Mouse (Mus musculus): ENCODE data around the gene Arid3a. TPM values are rescaled to one million over a fixed set of nuclear protein-coding genes. Genes with fewer than 3 reads are reported as not detected.
"Not testable (repeated sequence)": the region's sequence is repeated elsewhere in the genome, so short reads cannot be mapped to it uniquely, and the experiment has no call there.

The Arid3a gene
- polyA plus RNA-seq, 1 experiment from 2014 or later, result 5.4 TPM

DNA sequence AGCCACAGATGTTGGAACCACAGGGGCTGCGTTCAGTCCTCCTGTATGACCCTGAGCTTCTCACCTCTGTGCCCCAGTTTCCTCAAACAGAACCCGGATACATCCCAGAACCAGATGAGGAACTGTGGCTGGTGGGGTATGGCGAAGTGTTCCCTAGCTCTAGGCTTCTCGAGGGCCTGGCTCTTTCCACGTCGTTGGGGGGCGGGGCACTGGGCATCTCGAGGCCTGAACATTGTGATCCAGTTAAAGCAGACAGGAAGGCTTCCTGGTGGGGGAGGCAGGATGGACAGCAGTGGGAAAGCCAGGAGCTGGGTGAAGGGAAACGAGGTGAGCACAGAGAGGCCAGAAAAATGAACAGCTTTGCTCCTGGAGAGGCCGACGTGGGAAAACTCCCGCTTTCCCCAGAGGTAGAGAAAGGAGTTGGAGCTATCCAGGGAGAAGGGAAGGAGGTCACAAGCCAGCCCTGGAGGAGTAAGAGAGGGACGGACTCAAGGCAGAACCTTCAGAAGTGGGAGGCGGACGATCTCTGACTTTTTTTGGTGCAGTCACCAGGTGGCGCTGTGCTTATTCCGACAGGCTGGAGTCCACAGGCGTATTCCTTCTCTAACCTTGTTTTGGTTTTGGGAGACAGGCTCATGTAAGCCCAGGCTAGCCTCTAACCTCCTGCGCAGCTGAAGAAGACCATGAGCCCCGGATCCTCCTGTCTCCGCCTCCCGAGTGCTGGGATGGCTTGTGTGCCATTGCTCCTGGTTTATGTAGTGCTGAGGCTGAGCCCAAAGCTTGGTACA is 43.4 kb upstream of the Arid3a start:
- no peaks in the 10 kb centered on the region for H3K36me3 ChIP-seq (ENCODE audit: insufficient read depth)
- no peak overlapping the region for H3K27ac ChIP-seq (ENCODE audit: low read depth)
- peak; percentile 93 for DNase-seq
- 0 out of 2 replicates have a peak, but pooled peaks cover 7% of the 10 kb centered on the region for H3K27me3 ChIP-seq (ENCODE audit: insufficient read depth, low read length)
- peak; percentile 39; the same call in 1 of the 2 replicates for ATAC-seq (ENCODE audit: insufficient read depth)
- TF ChIP-seq CTCF (IDR thresholded peaks at IDR 0.05; ENCODE audit: low read depth), result peak; percentile 83
- no peaks in the 10 kb centered on the region for H3K9me3 ChIP-seq (ENCODE audit: low read depth, low read length)
- no peak overlapping the region for H3K4me3 ChIP-seq (ENCODE audit: low read depth, low read length)
- H3K9ac ChIP-seq, result no peak overlapping the region
- 17% methylated on average over 22 of the region's 22 CpGs for WGBS
- no peak overlapping the region for H3K4me2 ChIP-seq
- peaks cover 8% of the 10 kb centered on the region; the same call in 1 of the 2 replicates for H3K4me1 ChIP-seq (ENCODE audit: insufficient read depth)

DNA sequence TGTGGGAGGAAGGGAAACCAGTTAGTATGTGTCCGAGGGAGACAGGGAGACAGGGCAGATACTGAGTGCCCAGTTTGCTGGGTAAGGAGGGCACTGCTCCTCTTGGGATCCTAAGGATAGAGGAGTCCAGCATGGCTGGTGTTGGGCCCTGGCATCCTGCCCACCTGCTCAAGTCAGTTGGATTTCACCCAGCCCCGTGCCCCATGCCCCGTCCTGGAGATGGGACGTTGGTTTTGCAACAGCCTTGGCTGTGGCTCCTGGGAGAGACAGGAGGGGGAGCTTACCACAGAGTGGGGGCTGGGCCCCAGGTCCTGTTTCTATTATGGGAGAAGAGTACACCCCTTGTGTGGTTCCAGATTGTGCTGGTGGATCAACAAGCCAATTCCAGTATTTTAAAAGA is 42.4 kb upstream of the Arid3a start:
- H3K4me1 ChIP-seq (ENCODE audit: insufficient read depth), result peaks cover 8% of the 10 kb centered on the region; the same call in 1 of the 2 replicates
- no peak overlapping the region for H3K4me2 ChIP-seq
- H3K27ac ChIP-seq (ENCODE audit: low read depth), result no peak overlapping the region
- H3K4me3 ChIP-seq (ENCODE audit: low read depth, low read length), result no peak overlapping the region
- H3K9ac ChIP-seq, result no peak overlapping the region
- ATAC-seq (ENCODE audit: insufficient read depth), result no peak
- WGBS, result 53% methylated on average over 4 of the region's 4 CpGs
- no peak for TF ChIP-seq CTCF (IDR thresholded peaks at IDR 0.05; ENCODE audit: low read depth)
- no peaks in the 10 kb centered on the region for H3K36me3 ChIP-seq (ENCODE audit: insufficient read depth)
- no peaks in the 10 kb centered on the region for H3K9me3 ChIP-seq (ENCODE audit: low read depth, low read length)
- no peak for DNase-seq
- 0 out of 2 replicates have a peak, but pooled peaks cover 7% of the 10 kb centered on the region for H3K27me3 ChIP-seq (ENCODE audit: insufficient read depth, low read length)

GRCm38 (mm10) chr10:79884938-79885337 is 41.9 kb upstream of the Arid3a start:
- 74% methylated on average over 3 of the region's 3 CpGs for WGBS

DNA sequence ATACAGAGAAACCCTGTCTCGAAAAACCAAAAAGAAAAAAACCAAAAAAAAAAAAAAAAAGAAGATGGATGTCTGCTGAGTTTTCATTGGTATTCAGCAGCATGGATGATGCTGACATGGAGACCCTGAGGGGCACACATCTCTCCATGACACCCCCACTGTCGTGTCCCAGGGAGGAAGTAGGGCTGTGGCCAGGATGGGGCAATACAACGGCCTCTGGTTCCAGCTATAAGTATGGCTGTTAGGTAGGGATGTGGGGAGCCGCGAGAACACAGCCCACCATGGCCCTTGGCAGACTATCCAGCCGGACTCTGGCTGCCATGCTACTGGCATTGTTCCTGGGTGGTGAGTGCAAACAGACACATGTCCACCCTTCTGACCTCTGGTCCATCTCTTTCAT is 40.8 kb upstream of the Arid3a start, which contains the start of gene Elane:
TSS of gene Elane (plus strand) at position 194 of the 400 bp plus-strand sequence.
- Histone ChIP-seq H3K4me1 (ENCODE audit: insufficient read depth) (peaks cover 8% of the 10 kb centered on the region; the same call in 1 of the 2 replicates), H3K4me3 (ENCODE audit: low read depth, low read length) (no peak within 1 kb of the TSS), H3K27me3 (ENCODE audit: insufficient read depth, low read length) (0 out of 2 replicates have a peak, but pooled peaks cover 7% of the 10 kb centered on the region), H3K9me3 (ENCODE audit: low read depth, low read length) (no peaks in the 10 kb centered on the region), H3K9ac (no peak within 1 kb of the TSS), H3K36me3 (ENCODE audit: insufficient read depth) (no peaks in the 10 kb centered on the region), H3K27ac (ENCODE audit: low read depth) (no peak within 1 kb of the TSS), H3K4me2 (no peak within 1 kb of the TSS)
- no peak for TF ChIP-seq CTCF (IDR thresholded peaks at IDR 0.05; ENCODE audit: low read depth)
- ATAC-seq (ENCODE audit: insufficient read depth) (no peak), DNase-seq (no peak)
- 80% methylated on average over 6 of the region's 6 CpGs for WGBS

More at GRCm38 (mm10) chr10:79884938-79885337, 41.9 kb upstream of the Arid3a start:
- not testable (repeated sequence) for H3K27ac ChIP-seq (ENCODE audit: low read depth); ATAC-seq (ENCODE audit: insufficient read depth); H3K27me3 ChIP-seq (ENCODE audit: insufficient read depth, low read length); H3K9ac ChIP-seq; DNase-seq; H3K4me1 ChIP-seq (ENCODE audit: insufficient read depth); H3K4me2 ChIP-seq; H3K36me3 ChIP-seq (ENCODE audit: insufficient read depth); H3K4me3 ChIP-seq (ENCODE audit: low read depth, low read length); H3K9me3 ChIP-seq (ENCODE audit: low read depth, low read length)

DNA sequence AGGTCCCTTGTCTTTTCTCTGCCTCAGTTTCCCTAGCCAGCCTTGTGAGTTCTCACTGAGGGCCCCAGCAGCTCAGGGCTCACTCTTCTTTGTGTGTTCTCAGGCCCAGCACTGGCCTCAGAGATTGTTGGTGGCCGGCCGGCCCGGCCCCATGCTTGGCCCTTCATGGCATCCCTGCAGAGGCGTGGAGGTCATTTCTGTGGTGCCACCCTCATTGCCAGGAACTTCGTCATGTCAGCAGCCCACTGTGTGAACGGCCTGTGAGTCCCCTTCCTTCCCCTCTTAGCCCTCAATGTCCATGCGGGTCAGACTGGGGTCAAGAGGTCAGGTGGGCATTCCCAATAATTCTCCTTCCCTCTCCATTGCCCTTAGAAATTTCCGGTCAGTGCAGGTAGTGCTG is 40.2 kb upstream of the Arid3a start:
- no peak for TF ChIP-seq CTCF (IDR thresholded peaks at IDR 0.05; ENCODE audit: low read depth)
- 76% methylated on average over 8 of the region's 8 CpGs for WGBS

GRCm38 (mm10) chr10:79889386-79889785 is 37.5 kb upstream of the Arid3a start:
- Histone ChIP-seq H3K9me3 (ENCODE audit: low read depth, low read length) (no peaks in the 10 kb centered on the region), H3K4me1 (ENCODE audit: insufficient read depth) (no peaks in the 10 kb centered on the region), H3K27me3 (ENCODE audit: insufficient read depth, low read length) (no peaks in the 10 kb centered on the region), H3K4me2 (no peak overlapping the region), H3K36me3 (ENCODE audit: insufficient read depth) (0 out of 2 replicates have a peak, but pooled peaks cover 1% of the 10 kb centered on the region), H3K27ac (ENCODE audit: low read depth) (no peak overlapping the region), H3K9ac (no peak overlapping the region), H3K4me3 (ENCODE audit: low read depth, low read length) (no peak overlapping the region)
- DNase-seq, result peak; percentile 63
- TF ChIP-seq CTCF (IDR thresholded peaks at IDR 0.05; ENCODE audit: low read depth), result no peak
- no peak for ATAC-seq (ENCODE audit: insufficient read depth)
- WGBS, result 36% methylated on average over 2 of the region's 2 CpGs

More for the DNA sequence above, 40.2 kb upstream of the Arid3a start:
- no peak overlapping the region for H3K27ac ChIP-seq (ENCODE audit: low read depth)
- H3K4me1 ChIP-seq (ENCODE audit: insufficient read depth), result peaks cover 8% of the 10 kb centered on the region; the same call in 1 of the 2 replicates
- no peak overlapping the region for H3K4me3 ChIP-seq (ENCODE audit: low read depth, low read length)
- H3K9ac ChIP-seq, result no peak overlapping the region
- ATAC-seq (ENCODE audit: insufficient read depth) (no peak), DNase-seq (no peak)
- 0 out of 2 replicates have a peak, but pooled peaks cover 7% of the 10 kb centered on the region for H3K27me3 ChIP-seq (ENCODE audit: insufficient read depth, low read length)
- no peaks in the 10 kb centered on the region for H3K9me3 ChIP-seq (ENCODE audit: low read depth, low read length)
- H3K36me3 ChIP-seq (ENCODE audit: insufficient read depth), result no peaks in the 10 kb centered on the region
- H3K4me2 ChIP-seq, result no peak overlapping the region

- ATAC-seq (ENCODE audit: insufficient read depth) (no peak), DNase-seq (no peak)
- no peak for TF ChIP-seq CTCF (IDR thresholded peaks at IDR 0.05; ENCODE audit: low read depth)
- Histone ChIP-seq H3K27me3 (ENCODE audit: insufficient read depth, low read length) (no peaks in the 10 kb centered on the region), H3K9ac (no peak within 1 kb of the TSS), H3K4me1 (ENCODE audit: insufficient read depth) (no peaks in the 10 kb centered on the region), H3K9me3 (ENCODE audit: low read depth, low read length) (no peaks in the 10 kb centered on the region), H3K4me2 (no peak within 1 kb of the TSS), H3K36me3 (ENCODE audit: insufficient read depth) (peaks cover 11% of the 10 kb centered on the region; the same call in 1 of the 2 replicates), H3K27ac (ENCODE audit: low read depth) (no peak within 1 kb of the TSS), H3K4me3 (ENCODE audit: low read depth, low read length) (no peak within 1 kb of the TSS)
- WGBS, result 33% methylated on average over 5 of the region's 5 CpGs
These were observed 36.2 kb upstream of the Arid3a start, which contains the start of gene Cfd for GRCm38 (mm10) chr10:79890670-79891069. Cfd (plus strand) TSS chr10:79890853.
